Mouse (Mus musculus) heart, postnatal 0 days (tissue): ENCODE measurements around the gene Lin54.

Experiments used
- CTCF ChIP-seq: IDR thresholded peaks from 2 replicates; pipeline ENCODE4 v1.5.1; 2016; ENCODE audit warnings: antibody characterized with exemption, control low read depth, low read depth
- EP300 ChIP-seq: IDR thresholded peaks from 2 replicates; pipeline ENCODE4 v1.6.1; 2016; ENCODE audit warnings: antibody characterized with exemption, low read depth

GRCm38 (mm10) chr5:100549311-100549710, 48.9 kb upstream of the Lin54 start:
- TF ChIP-seq EP300 (no peak), CTCF (no peak)
